Mouse (Mus musculus): ENCODE measurements around the gene Nkain2. TPM values are rescaled to one million over a fixed set of nuclear protein-coding genes. Genes with fewer than 3 reads are reported as not detected.

Gene Nkain2
- polyA plus RNA-seq, 1 experiment: not detected

DNA sequence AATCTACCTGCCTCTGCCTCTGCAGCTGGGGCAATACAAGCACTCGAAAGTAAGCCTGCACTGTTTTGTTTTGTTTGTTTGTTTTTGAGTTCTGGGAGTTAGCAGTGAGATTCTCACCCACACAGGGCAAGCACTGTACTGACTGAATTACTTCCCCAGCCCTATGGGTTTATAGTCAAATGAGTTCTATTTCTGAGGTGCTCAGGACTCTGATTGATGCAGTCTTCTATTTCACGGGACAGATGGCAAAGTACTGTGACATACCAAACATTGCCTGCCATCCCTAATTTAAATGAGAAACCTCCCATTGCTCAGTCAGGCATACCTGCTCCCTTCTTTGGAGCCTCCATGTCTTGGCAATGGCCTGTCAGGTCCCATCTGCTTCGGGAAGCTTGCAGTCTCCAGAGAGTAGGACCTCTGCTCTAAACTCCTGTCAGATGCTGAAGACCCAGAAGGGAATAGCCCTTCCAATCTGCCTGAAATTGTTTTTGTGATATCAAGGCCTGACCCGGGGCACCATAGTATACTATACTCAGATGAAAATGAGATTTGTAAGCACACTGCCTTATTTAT, 1016.9 kb downstream of the Nkain2 start:
- 51% methylated on average over 4 of the region's 4 CpGs for WGBS

DNA sequence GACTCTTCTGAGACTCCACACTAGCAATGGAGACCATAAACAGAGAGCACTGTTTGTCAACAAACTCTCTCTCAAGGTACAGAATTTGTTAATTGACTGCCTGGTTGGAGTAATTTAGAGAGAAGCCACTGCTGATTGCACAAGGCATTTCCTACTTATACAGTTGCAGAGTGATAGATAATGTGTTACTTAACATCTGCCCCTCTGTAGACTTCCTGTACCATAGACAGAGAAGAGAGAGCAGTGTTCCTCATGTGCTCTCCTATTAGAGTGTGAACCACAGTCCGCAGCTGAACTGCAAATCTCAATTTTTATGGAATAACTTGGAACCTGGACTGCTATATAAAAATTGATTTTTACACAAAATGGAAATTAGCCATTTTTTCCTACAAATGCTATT, 1022.0 kb downstream of the Nkain2 start:
- 79% methylated on average over 1 of the region's 1 CpGs for WGBS

More for the DNA sequence above, 1016.9 kb downstream of the Nkain2 start:
- Histone ChIP-seq H3K27ac (ENCODE audit: control insufficient read depth, insufficient read depth, low read depth, low read length, poor library complexity) (no peak overlapping the region), H3K4me3 (replicated peaks; ENCODE audit: control insufficient read depth, low read depth, low read length) (no peak overlapping the region), H3K4me1 (ENCODE audit: control insufficient read depth, insufficient read depth, low read length) (no peaks in the 10 kb centered on the region; the same call in 1 of the 2 replicates)
- TF ChIP-seq POLR2A (IDR thresholded peaks at IDR 0.05; ENCODE audit: borderline replicate concordance, control insufficient read depth, low read depth, low read length): no peak
- no peak for TF ChIP-seq CTCF (IDR thresholded peaks at IDR 0.05; ENCODE audit: control insufficient read depth, insufficient read depth, low read length)

DNA sequence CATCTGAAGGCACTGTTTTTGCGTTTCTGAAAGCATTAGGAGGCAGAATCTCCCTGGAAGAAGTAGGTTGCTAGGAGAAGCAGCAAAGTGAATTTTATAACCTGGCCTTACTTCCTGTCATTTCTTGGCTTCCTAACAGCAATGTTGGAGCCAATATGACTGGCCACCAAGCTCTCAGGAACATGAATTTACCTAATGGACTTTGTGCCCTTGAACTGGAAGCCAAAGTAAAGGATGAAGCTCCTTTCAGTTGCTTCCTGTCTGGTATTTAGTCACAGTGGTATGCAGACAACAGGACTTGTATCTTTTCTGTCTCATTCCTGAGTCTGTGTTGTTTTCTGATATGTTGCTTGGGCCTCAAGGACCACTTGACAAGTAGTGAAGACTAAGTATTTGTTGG, 1063.2 kb downstream of the Nkain2 start:
- Histone ChIP-seq H3K4me1 (ENCODE audit: control insufficient read depth, insufficient read depth, low read length) (no peaks in the 10 kb centered on the region), H3K27ac (ENCODE audit: control insufficient read depth, insufficient read depth, low read depth, low read length, poor library complexity) (no peak overlapping the region), H3K4me3 (replicated peaks; ENCODE audit: control insufficient read depth, low read depth, low read length) (no peak overlapping the region)
- WGBS: 58% methylated on average over 1 of the region's 1 CpGs
- no peak for TF ChIP-seq POLR2A (IDR thresholded peaks at IDR 0.05; ENCODE audit: borderline replicate concordance, control insufficient read depth, low read depth, low read length)
- no peak for TF ChIP-seq CTCF (IDR thresholded peaks at IDR 0.05; ENCODE audit: control insufficient read depth, insufficient read depth, low read length)

More for the DNA sequence above, 1022.0 kb downstream of the Nkain2 start:
- Histone ChIP-seq H3K4me3 (replicated peaks; ENCODE audit: control insufficient read depth, low read depth, low read length) (no peak overlapping the region), H3K4me1 (ENCODE audit: control insufficient read depth, insufficient read depth, low read length) (no peaks in the 10 kb centered on the region), H3K27ac (ENCODE audit: control insufficient read depth, insufficient read depth, low read depth, low read length, poor library complexity) (no peak overlapping the region)
- TF ChIP-seq CTCF (IDR thresholded peaks at IDR 0.05; ENCODE audit: control insufficient read depth, insufficient read depth, low read length) (no peak), POLR2A (IDR thresholded peaks at IDR 0.05; ENCODE audit: borderline replicate concordance, control insufficient read depth, low read depth, low read length) (no peak)

DNA sequence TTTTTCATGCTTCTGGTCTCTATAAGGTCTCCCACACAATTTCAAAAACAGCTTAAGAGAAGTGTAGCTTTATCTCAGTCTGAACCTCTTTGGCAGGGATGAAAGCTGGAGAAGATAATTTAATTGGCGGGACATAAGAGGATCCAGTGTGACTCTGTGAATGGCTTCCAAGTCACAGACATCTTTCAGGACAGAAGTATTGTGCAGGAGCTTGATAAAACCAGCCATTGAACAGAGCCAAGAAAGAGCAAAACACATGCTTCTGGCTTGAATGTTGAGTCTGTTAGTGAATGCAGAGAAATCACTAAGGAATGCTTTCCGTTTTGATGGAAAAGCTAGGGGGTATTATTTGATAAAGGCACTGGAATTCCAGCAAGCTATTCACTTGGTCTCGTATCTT, 1077.7 kb downstream of the Nkain2 start:
- no peak for TF ChIP-seq CTCF (IDR thresholded peaks at IDR 0.05; ENCODE audit: control insufficient read depth, insufficient read depth, low read length)
- no peak for TF ChIP-seq POLR2A (IDR thresholded peaks at IDR 0.05; ENCODE audit: borderline replicate concordance, control insufficient read depth, low read depth, low read length)
- Histone ChIP-seq H3K4me3 (replicated peaks; ENCODE audit: control insufficient read depth, low read depth, low read length) (no peak overlapping the region), H3K4me1 (ENCODE audit: control insufficient read depth, insufficient read depth, low read length) (no peaks in the 10 kb centered on the region), H3K27ac (ENCODE audit: control insufficient read depth, insufficient read depth, low read depth, low read length, poor library complexity) (no peak overlapping the region)
- WGBS: 74% methylated on average over 3 of the region's 3 CpGs

DNA sequence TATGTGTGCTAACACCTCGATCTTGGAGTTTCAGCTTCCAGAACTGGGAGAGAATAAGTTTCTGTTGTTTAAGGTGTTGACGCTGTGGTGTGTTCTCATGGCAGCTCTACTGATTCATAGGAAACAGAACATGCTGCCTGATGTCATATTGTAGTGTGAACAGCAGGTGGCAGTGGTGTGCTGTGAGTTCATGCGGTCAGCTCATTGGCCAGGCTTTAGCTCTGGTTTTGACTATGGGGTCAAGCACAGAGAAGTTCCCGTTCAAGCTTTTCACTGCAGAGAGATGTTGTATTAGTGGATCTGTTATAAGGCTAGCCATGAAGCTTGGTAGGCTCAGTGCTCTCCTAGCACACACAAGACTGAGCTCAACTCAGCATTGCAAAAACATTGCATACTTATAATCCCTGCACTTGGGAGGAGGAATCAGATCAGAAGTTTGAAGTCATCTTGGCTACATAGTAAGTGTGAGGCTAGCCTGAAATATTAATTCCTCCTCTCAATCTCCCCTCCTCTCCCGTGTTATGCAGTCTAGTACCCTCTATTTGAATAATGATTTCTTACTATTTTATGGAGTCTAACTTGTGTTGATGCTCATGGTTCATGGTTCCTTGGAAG, 1147.7 kb downstream of the Nkain2 start:
- TF ChIP-seq POLR2A (IDR thresholded peaks at IDR 0.05; ENCODE audit: borderline replicate concordance, control insufficient read depth, low read depth, low read length): no peak
- peak; percentile 59 for TF ChIP-seq CTCF (IDR thresholded peaks at IDR 0.05; ENCODE audit: control insufficient read depth, insufficient read depth, low read length)
- no peak overlapping the region for H3K27ac ChIP-seq (ENCODE audit: control insufficient read depth, insufficient read depth, low read depth, low read length, poor library complexity)
- no peak overlapping the region for H3K4me3 ChIP-seq (replicated peaks; ENCODE audit: control insufficient read depth, low read depth, low read length)
- 17% methylated on average over 5 of the region's 5 CpGs for WGBS
- H3K4me1 ChIP-seq (ENCODE audit: control insufficient read depth, insufficient read depth, low read length): no peaks in the 10 kb centered on the region

DNA sequence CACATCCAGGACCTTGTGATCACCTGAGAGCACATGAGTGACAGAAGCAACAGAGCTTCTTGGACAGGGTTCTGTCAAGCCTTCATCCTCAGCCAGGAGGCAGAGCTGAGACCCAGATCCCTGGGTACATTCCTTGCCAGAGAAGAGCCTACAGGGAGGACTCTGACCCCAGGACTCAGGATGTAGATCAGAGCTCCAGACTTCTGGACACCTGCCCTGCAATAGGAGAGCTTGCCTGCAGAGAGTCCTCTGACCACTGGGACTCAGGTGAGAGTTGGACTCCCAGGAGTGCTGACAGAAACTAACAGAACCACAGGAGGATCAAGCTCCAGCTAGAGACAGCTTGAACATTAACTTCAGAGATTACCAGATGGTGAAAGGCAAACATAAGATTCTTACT, 1162.2 kb downstream of the Nkain2 start:
- TF ChIP-seq POLR2A (IDR thresholded peaks at IDR 0.05; ENCODE audit: borderline replicate concordance, control insufficient read depth, low read depth, low read length): no peak
- no peak for TF ChIP-seq CTCF (IDR thresholded peaks at IDR 0.05; ENCODE audit: control insufficient read depth, insufficient read depth, low read length)
- H3K27ac ChIP-seq (ENCODE audit: control insufficient read depth, insufficient read depth, low read depth, low read length, poor library complexity): no peak overlapping the region
- H3K4me3 ChIP-seq (replicated peaks; ENCODE audit: control insufficient read depth, low read depth, low read length): no peak overlapping the region
- H3K4me1 ChIP-seq (ENCODE audit: control insufficient read depth, insufficient read depth, low read length): no peaks in the 10 kb centered on the region

DNA sequence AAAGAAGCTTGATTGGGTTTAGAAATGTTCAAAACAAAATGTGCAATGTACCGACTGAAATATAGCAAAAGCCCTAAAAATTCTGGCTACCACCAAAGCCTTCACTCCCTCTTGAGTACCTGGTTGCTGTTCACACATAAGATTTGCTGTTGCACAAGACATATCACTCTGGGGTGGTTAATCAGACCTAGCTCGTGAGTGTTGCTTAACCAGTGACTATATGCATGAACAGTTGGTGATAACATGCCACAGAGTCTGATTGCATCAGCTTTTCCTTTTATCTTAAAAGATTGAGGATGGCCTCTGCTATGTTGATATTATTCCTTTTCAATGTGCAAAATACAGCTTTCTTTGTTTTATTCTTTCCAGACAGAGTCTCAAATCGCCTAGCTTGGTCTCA, 1243.0 kb downstream of the Nkain2 start:
- Histone ChIP-seq H3K27ac (ENCODE audit: control insufficient read depth, insufficient read depth, low read depth, low read length, poor library complexity) (no peak overlapping the region), H3K4me1 (ENCODE audit: control insufficient read depth, insufficient read depth, low read length) (no peaks in the 10 kb centered on the region), H3K4me3 (replicated peaks; ENCODE audit: control insufficient read depth, low read depth, low read length) (no peak overlapping the region)
- no peak for TF ChIP-seq POLR2A (IDR thresholded peaks at IDR 0.05; ENCODE audit: borderline replicate concordance, control insufficient read depth, low read depth, low read length)
- no peak for TF ChIP-seq CTCF (IDR thresholded peaks at IDR 0.05; ENCODE audit: control insufficient read depth, insufficient read depth, low read length)
- WGBS: 61% methylated on average over 3 of the region's 3 CpGs

DNA sequence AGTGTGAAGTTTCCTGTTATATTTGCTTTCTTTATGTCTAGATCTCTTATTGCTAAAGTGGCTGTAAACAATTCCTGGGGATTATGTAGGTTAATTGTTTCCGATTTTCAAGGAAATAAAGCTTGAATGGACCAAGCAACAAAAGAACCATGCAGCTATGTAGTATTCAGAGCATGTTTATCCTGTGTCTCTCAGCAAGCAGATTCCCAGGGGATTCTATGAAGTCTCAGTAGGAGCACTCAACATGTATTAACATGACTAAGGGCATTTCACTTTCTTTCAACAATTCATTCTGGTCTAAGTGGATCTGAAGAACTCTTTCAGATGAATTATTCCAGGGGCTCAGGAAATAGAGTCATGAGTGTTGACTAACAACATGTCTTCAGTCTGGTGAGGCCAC, 1244.2 kb downstream of the Nkain2 start:
- WGBS: 66% methylated on average over 1 of the region's 1 CpGs
- H3K27ac ChIP-seq (ENCODE audit: control insufficient read depth, insufficient read depth, low read depth, low read length, poor library complexity): no peak overlapping the region
- H3K4me3 ChIP-seq (replicated peaks; ENCODE audit: control insufficient read depth, low read depth, low read length): no peak overlapping the region
- H3K4me1 ChIP-seq (ENCODE audit: control insufficient read depth, insufficient read depth, low read length): no peaks in the 10 kb centered on the region
- TF ChIP-seq POLR2A (IDR thresholded peaks at IDR 0.05; ENCODE audit: borderline replicate concordance, control insufficient read depth, low read depth, low read length) (no peak), CTCF (IDR thresholded peaks at IDR 0.05; ENCODE audit: control insufficient read depth, insufficient read depth, low read length) (no peak)

Other genes starting within 250 kb of the Nkain2 start
- 1.8 and 3.0 TPM in 2 replicates for gene Trdn, start 190.1 kb upstream of the Nkain2 start, polyA plus RNA-seq (2011; ENCODE audit: insufficient read depth, insufficient read length, low replicate concordance, missing spikeins)

Data from bone marrow, adult 2 months (tissue).